In genomic region chr15:89059161-89059931, GRCm38 (mm10) we compare ENCODE assay signal across 7 mouse cellular contexts. TPM values are rescaled to one million over a fixed set of nuclear protein-coding genes. Genes with fewer than 3 reads are reported as not detected.
DNase-seq lines count a peak whose midpoint lies in the region; ATAC-seq and TF ChIP-seq lines count a peak whose summit lies in the region.

Gene Panx2 (plus strand): TSS chr15:89059734.

- no peaks in the 10 kb centered on the region for H3K4me1 ChIP-seq in lung, postnatal 0 days (ENCODE audit: insufficient read depth, low read depth, low read length)
- H3K4me1 ChIP-seq in forebrain, embryonic 13.5 days: peaks cover 16% of the 10 kb centered on the region
- peaks cover 15% of the 10 kb centered on the region for H3K4me1 ChIP-seq in midbrain, embryonic 10.5 days

- H3K27ac ChIP-seq in lung, postnatal 0 days (ENCODE audit: low read length): no peak within 1 kb of the TSS
- H3K27ac ChIP-seq in forebrain, embryonic 13.5 days: peak within 1 kb of the TSS; percentile 19; the same call in 1 of the 2 replicates
- peak within 1 kb of the TSS; percentile 87 for H3K27ac ChIP-seq in midbrain, embryonic 10.5 days (replicated peaks)

- WGBS in lung, postnatal 0 days: 1% methylated on average over 32 of the region's 57 CpGs
- 1% methylated on average over 38 of the region's 57 CpGs for WGBS in forebrain, embryonic 13.5 days
- WGBS in midbrain, embryonic 10.5 days: 2% methylated on average over 57 of the region's 57 CpGs

- TF ChIP-seq EP300 in lung, postnatal 0 days (IDR thresholded peaks at IDR 0.05): no peak

- no peak for DNase-seq in lung, postnatal 0 days (ENCODE audit: low spot score)
- DNase-seq in lung, postnatal 10 days: no peak
- DNase-seq in cerebellum, postnatal 10 days: peak; percentile 70 to 73
- peak in 1 of 2 experiments; percentile 39 for DNase-seq in layer of hippocampus, adult 8-10 months (ENCODE audit: low spot score in 2 of 2)
- DNase-seq in midbrain, embryonic 10.5 days (ENCODE audit: low spot score): peak; percentile 46
- DNase-seq in adrenal gland, adult 2 months: no peak

- H3K4me3 ChIP-seq in lung, postnatal 0 days (ENCODE audit: low read depth, low read length): peak within 1 kb of the TSS; percentile 53
- peak within 1 kb of the TSS; percentile 69 for H3K4me3 ChIP-seq in forebrain, embryonic 13.5 days
- H3K4me3 ChIP-seq in midbrain, embryonic 10.5 days: peak within 1 kb of the TSS; percentile 79

- ATAC-seq in lung, postnatal 0 days: no peak; the same call in 1 of the 2 replicates
- ATAC-seq in forebrain, embryonic 13.5 days: peak; percentile 59

- H3K4me2 ChIP-seq in lung, postnatal 0 days (replicated peaks; ENCODE audit: low read depth, low read length): peak within 1 kb of the TSS; percentile 96
- peak within 1 kb of the TSS; percentile 94 for H3K4me2 ChIP-seq in forebrain, embryonic 13.5 days

- no peaks in the 10 kb centered on the region for H3K9me3 ChIP-seq in lung, postnatal 0 days (ENCODE audit: low read length)
- H3K9me3 ChIP-seq in forebrain, embryonic 13.5 days (replicated peaks): no peaks in the 10 kb centered on the region
- no peaks in the 10 kb centered on the region for H3K9me3 ChIP-seq in midbrain, embryonic 10.5 days (replicated peaks)

- no peak for TF ChIP-seq CTCF in lung, postnatal 0 days (IDR thresholded peaks at IDR 0.05)

- peaks cover 33% of the 10 kb centered on the region for H3K27me3 ChIP-seq in lung, postnatal 0 days (replicated peaks; ENCODE audit: insufficient read depth, low read length)
- H3K27me3 ChIP-seq in forebrain, embryonic 13.5 days: peaks cover 16% of the 10 kb centered on the region; the same call in 1 of the 2 replicates
- peaks cover 95% of the 10 kb centered on the region for H3K27me3 ChIP-seq in midbrain, embryonic 10.5 days (ENCODE audit: low read depth, poor library complexity, severe bottlenecking)

- H3K9ac ChIP-seq in lung, postnatal 0 days (replicated peaks; ENCODE audit: low read depth): no peak within 1 kb of the TSS
- H3K9ac ChIP-seq in forebrain, embryonic 13.5 days: peak within 1 kb of the TSS; percentile 82

- no peaks in the 10 kb centered on the region for H3K36me3 ChIP-seq in lung, postnatal 0 days (ENCODE audit: insufficient read depth, low read length)
- no peaks in the 10 kb centered on the region for H3K36me3 ChIP-seq in forebrain, embryonic 13.5 days (ENCODE audit: poor library complexity, severe bottlenecking)
- no peaks in the 10 kb centered on the region for H3K36me3 ChIP-seq in midbrain, embryonic 10.5 days

RNA-seq across cellular contexts. Expression of gene Panx2, which starts in this region (rescaled TPM):
- polyA plus RNA-seq in lung, postnatal 0 days (2015; fragmentation: Nextera tagmentation; extraction: Ambion mirVana): 0.11 and 0.18 TPM in 2 replicates
- polyA plus RNA-seq in forebrain, embryonic 13.5 days (2015; fragmentation: Nextera tagmentation; extraction: Ambion mirVana): 2.3 and 2.4 TPM in 2 replicates
- total RNA-seq in layer of hippocampus, adult 8-10 months (2022): 100 to 1,000 TPM; 126 to 157 (median 144) TPM
- polyA plus RNA-seq in midbrain, embryonic 10.5 days (2016; fragmentation: Nextera tagmentation; extraction: Ambion mirVana): 0.28 and 0.47 TPM in 2 replicates
- 1 to 10 TPM in 1 of 2 experiments, under 1 TPM in 1; 0.61 to 1.3 TPM for total RNA-seq in adrenal gland, adult 2 months (2021)
- polyA plus RNA-seq in adrenal gland, adult 2 months (2012; rRNA removed): 1.1 and 1.9 TPM in 2 replicates

Comparison
In these comparisons a context has a peak if more than half of its experiments do, and no peak if none do; other contexts are left out.
1. RNA of gene Panx2 (total RNA-seq): 126 to 157 TPM in layer of hippocampus, adult 8-10 months; 0.61 to 1.3 TPM in adrenal gland, adult 2 months; every median in the first group is over 10 times any median in the second.
2. Peak in DNase-seq, H3K4me3 ChIP-seq and H3K27ac ChIP-seq in midbrain, embryonic 10.5 days; RNA of the gene not detected or under 1 TPM.
3. DNase-seq: peak in cerebellum, postnatal 10 days (2 of 2); none in lung, postnatal 0 days (single experiment), lung, postnatal 10 days (single experiment) and adrenal gland, adult 2 months (single experiment).
4. Peak in every context shown above with its lines, with median percentiles within 50 percentile points of each other: H3K4me3 ChIP-seq.